Mouse (Mus musculus): ENCODE measurements around the gene Mus81. TPM values are rescaled to one million over a fixed set of nuclear protein-coding genes. Genes with fewer than 3 reads are reported as not detected.

Gene Mus81
- polyA plus RNA-seq, 1 experiment = 149 TPM

DNA sequence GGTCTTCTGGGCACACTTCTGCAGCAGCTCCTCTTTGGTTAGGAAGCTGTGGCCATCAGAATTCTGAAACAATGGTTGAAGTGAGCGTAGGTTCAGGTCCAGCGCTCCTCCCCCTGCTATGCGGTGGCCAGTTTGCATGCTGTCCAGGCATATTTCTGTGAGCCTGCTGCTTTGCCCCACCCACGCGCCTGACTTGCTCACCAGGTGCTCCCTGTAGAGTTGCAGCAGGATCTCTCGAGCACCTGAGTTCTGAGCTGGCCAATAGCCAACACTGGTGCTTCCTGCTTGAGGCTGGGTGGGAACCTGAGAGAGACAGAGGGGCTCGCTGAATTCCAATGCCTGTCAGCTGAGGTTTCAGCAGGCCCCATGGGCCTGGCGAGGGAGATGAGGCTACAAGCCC is 1.9 kb downstream of the Mus81 start:
- Histone ChIP-seq H3K4me3 (ENCODE audit: control insufficient read depth, insufficient read depth, low read length) (no peak overlapping the region), H3K27ac (ENCODE audit: control insufficient read depth, insufficient read depth, low read length) (no peak overlapping the region), H3K4me1 (replicated peaks; ENCODE audit: control insufficient read depth, insufficient read depth, low read length) (peaks cover 23% of the 10 kb centered on the region), H3K27me3 (ENCODE audit: control insufficient read depth, insufficient read depth, low read length) (no peaks in the 10 kb centered on the region), H3K36me3 (ENCODE audit: control insufficient read depth, insufficient read depth, low read length) (peaks cover 20% of the 10 kb centered on the region; the same call in 1 of the 2 replicates)
- TF ChIP-seq POLR2A (IDR thresholded peaks at IDR 0.05; ENCODE audit: control insufficient read depth, extremely low read depth, insufficient read depth, low read length, poor library complexity) (no peak), CTCF (IDR thresholded peaks at IDR 0.05; ENCODE audit: borderline replicate concordance, control insufficient read depth, extremely low read depth, insufficient read depth, low read length, poor library complexity) (no peak)
- DNase-seq = no peak
- WGBS = 86% methylated on average over 8 of the region's 8 CpGs

DNA sequence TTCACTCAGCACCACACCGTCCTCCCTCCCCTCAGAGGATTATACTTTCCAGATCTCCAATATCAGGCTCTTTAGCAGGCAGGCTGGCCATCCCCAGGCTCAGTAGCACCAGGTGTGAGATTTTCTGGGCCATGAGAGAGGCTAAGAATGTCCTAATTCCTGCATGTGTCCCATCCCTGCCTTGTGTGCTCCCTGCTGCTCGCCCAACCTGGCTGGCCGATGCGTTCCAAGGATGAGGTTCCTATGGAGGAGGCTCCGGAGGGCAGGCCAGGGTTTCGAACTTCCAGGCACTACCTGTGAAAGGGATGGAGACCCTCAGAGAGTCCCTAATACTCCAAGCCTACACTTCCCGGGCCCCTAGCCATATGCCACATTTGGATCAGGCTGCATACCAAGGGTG is 2.4 kb downstream of the Mus81 start:
- H3K36me3 ChIP-seq (ENCODE audit: control insufficient read depth, insufficient read depth, low read length) = peaks cover 20% of the 10 kb centered on the region; the same call in 1 of the 2 replicates
- no peaks in the 10 kb centered on the region for H3K27me3 ChIP-seq (ENCODE audit: control insufficient read depth, insufficient read depth, low read length)
- peaks cover 23% of the 10 kb centered on the region for H3K4me1 ChIP-seq (replicated peaks; ENCODE audit: control insufficient read depth, insufficient read depth, low read length)
- DNase-seq = no peak
- TF ChIP-seq POLR2A (IDR thresholded peaks at IDR 0.05; ENCODE audit: control insufficient read depth, extremely low read depth, insufficient read depth, low read length, poor library complexity) = no peak
- TF ChIP-seq CTCF (IDR thresholded peaks at IDR 0.05; ENCODE audit: borderline replicate concordance, control insufficient read depth, extremely low read depth, insufficient read depth, low read length, poor library complexity) = no peak
- 96% methylated on average over 7 of the region's 7 CpGs for WGBS
- H3K27ac ChIP-seq (ENCODE audit: control insufficient read depth, insufficient read depth, low read length) = no peak overlapping the region
- no peak overlapping the region for H3K4me3 ChIP-seq (ENCODE audit: control insufficient read depth, insufficient read depth, low read length)

DNA sequence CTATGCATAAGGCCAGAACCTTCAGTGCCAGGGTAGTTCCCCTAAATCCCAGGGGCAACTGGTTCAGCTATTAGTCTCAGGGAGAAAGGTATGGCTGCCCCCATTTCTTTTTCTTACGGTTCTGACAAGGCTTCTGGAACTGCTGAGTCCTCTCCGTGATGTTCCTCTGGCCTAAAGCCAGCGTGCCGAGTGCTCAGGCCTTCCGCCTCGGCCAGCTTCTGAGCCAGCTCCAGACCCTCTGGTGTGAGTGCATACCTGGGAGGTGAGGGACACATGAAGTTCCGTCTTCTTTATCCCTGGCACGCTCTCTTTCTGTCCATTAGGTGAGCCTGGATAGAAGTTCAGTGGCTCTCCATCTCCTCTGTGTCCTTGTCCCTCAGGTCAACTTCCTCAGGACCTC is 2.8 kb downstream of the Mus81 start:
- TF ChIP-seq CTCF (IDR thresholded peaks at IDR 0.05; ENCODE audit: borderline replicate concordance, control insufficient read depth, extremely low read depth, insufficient read depth, low read length, poor library complexity) = no peak
- TF ChIP-seq POLR2A (IDR thresholded peaks at IDR 0.05; ENCODE audit: control insufficient read depth, extremely low read depth, insufficient read depth, low read length, poor library complexity) = no peak
- no peak for DNase-seq
- H3K27me3 ChIP-seq (ENCODE audit: control insufficient read depth, insufficient read depth, low read length) = no peaks in the 10 kb centered on the region
- no peak overlapping the region for H3K27ac ChIP-seq (ENCODE audit: control insufficient read depth, insufficient read depth, low read length)
- H3K4me1 ChIP-seq (replicated peaks; ENCODE audit: control insufficient read depth, insufficient read depth, low read length) = peaks cover 23% of the 10 kb centered on the region
- no peak overlapping the region for H3K4me3 ChIP-seq (ENCODE audit: control insufficient read depth, insufficient read depth, low read length)
- WGBS = 96% methylated on average over 8 of the region's 8 CpGs
- H3K36me3 ChIP-seq (ENCODE audit: control insufficient read depth, insufficient read depth, low read length) = peaks cover 20% of the 10 kb centered on the region; the same call in 1 of the 2 replicates

DNA sequence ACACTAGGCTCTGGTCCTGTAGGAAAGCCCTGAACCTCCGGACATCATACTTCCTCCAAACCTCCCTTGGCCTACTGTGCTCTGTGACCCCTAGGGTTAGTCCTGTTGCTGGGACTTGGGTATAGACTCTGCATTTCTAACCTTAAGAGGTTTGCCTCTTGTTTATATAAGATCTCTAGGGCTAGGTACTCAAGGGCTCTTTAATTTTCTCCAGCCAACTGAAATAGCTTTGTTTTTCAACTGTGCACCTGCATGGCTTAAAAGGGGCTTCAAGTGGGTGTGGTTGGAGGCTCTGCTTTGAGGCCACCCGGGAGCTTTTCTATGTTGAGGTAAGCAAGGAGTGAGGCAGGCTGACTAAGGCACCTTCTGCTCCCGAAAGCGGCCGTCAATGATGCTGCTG is 3.7 kb downstream of the Mus81 start:
- H3K4me1 ChIP-seq (replicated peaks; ENCODE audit: control insufficient read depth, insufficient read depth, low read length) = peaks cover 21% of the 10 kb centered on the region
- 67% methylated on average over 5 of the region's 5 CpGs for WGBS
- H3K36me3 ChIP-seq (ENCODE audit: control insufficient read depth, insufficient read depth, low read length) = peaks cover 20% of the 10 kb centered on the region; the same call in 1 of the 2 replicates
- H3K4me3 ChIP-seq (ENCODE audit: control insufficient read depth, insufficient read depth, low read length) = no peak overlapping the region
- no peaks in the 10 kb centered on the region for H3K27me3 ChIP-seq (ENCODE audit: control insufficient read depth, insufficient read depth, low read length)
- no peak overlapping the region for H3K27ac ChIP-seq (ENCODE audit: control insufficient read depth, insufficient read depth, low read length)
- no peak for TF ChIP-seq POLR2A (IDR thresholded peaks at IDR 0.05; ENCODE audit: control insufficient read depth, extremely low read depth, insufficient read depth, low read length, poor library complexity)
- DNase-seq = no peak

DNA sequence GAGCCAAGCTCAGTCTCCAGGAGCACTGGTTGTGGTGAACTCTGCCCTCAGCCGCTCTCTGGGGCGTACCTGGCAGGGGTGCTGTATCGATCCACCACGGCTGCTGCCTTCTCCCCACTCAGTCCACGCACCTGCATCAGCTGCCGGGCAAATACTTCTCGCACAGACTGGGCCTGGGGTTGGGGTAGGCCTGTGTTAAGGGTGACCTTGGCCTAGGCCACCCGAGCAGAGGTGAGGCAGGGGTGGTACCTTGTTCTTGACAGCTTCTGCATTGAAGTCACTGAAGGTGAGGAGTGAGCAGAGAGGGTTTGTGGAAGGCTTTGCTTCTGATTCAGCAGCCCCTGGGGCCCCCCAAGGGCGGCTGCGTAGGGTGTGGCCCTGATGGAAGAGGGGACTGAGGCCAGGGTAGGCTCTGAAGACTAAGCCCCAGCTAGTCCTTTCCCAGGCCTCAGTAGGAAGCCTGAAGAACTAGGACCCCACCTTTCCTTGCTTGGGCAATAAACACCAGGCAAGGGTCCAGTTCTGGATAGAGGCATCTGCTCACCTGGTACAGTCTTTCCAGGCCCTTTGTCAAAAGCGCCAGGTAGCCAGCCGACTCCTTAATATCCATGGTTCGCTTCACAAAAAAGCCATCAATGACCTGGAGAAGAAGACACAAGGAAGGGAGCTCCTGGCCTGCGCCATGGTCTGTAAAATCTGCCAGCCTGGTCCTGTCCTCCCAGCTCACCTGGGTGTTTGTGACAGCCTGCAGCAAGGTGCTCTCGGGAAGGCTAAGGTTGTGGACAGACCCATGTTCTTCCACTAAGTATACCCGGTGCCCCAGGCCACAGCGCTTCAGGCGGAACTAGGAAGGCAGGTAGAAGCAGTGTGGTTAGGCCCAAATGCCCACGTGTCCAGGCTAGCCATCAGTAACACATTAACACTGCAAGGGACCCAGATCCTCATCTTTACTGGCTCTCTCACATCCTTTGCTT is 4.5 kb downstream of the Mus81 start:
- Histone ChIP-seq H3K4me3 (ENCODE audit: control insufficient read depth, insufficient read depth, low read length) (no peak overlapping the region), H3K27ac (ENCODE audit: control insufficient read depth, insufficient read depth, low read length) (no peak overlapping the region), H3K27me3 (ENCODE audit: control insufficient read depth, insufficient read depth, low read length) (no peaks in the 10 kb centered on the region), H3K4me1 (replicated peaks; ENCODE audit: control insufficient read depth, insufficient read depth, low read length) (peaks cover 19% of the 10 kb centered on the region), H3K36me3 (ENCODE audit: control insufficient read depth, insufficient read depth, low read length) (peaks cover 20% of the 10 kb centered on the region; the same call in 1 of the 2 replicates)
- TF ChIP-seq POLR2A (IDR thresholded peaks at IDR 0.05; ENCODE audit: control insufficient read depth, extremely low read depth, insufficient read depth, low read length, poor library complexity) = no peak
- no peak for TF ChIP-seq CTCF (IDR thresholded peaks at IDR 0.05; ENCODE audit: borderline replicate concordance, control insufficient read depth, extremely low read depth, insufficient read depth, low read length, poor library complexity)
- WGBS = 95% methylated on average over 19 of the region's 19 CpGs
- DNase-seq = no peak

DNA sequence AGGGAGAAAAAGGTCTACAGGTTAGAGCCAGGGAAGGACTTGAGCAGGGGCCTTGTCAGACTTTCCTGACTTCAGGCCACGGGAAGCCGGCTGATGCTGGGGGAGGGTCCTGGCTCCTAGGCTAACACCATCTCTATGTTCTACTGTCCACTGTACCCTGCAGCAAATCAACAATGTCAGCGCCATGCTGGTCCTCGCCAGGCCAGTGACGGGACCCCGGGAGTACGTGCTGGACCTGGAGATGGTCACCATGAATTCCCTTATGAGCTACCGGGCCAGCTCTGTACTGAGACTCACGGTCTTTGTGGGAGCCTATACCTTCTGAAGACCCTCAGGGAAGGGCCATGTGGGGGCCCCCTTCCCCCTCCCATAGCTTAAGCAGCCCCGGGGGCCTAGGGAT is 6.8 kb downstream of the Mus81 start:
- TF ChIP-seq CTCF (IDR thresholded peaks at IDR 0.05; ENCODE audit: borderline replicate concordance, control insufficient read depth, extremely low read depth, insufficient read depth, low read length, poor library complexity) (no peak), POLR2A (IDR thresholded peaks at IDR 0.05; ENCODE audit: control insufficient read depth, extremely low read depth, insufficient read depth, low read length, poor library complexity) (no peak)

More for the DNA sequence above, 6.8 kb downstream of the Mus81 start:
- 93% methylated on average over 10 of the region's 10 CpGs for WGBS
- no peak for DNase-seq
- Histone ChIP-seq H3K4me1 (replicated peaks; ENCODE audit: control insufficient read depth, insufficient read depth, low read length) (peaks cover 10% of the 10 kb centered on the region), H3K4me3 (ENCODE audit: control insufficient read depth, insufficient read depth, low read length) (no peak overlapping the region), H3K36me3 (ENCODE audit: control insufficient read depth, insufficient read depth, low read length) (peaks cover 20% of the 10 kb centered on the region; the same call in 1 of the 2 replicates), H3K27me3 (ENCODE audit: control insufficient read depth, insufficient read depth, low read length) (no peaks in the 10 kb centered on the region), H3K27ac (ENCODE audit: control insufficient read depth, insufficient read depth, low read length) (no peak overlapping the region)
